Mouse (Mus musculus) heart, postnatal 36 days (tissue): ENCODE measurements around the gene Gm17018. TPM values are rescaled to one million over a fixed set of nuclear protein-coding genes. Genes with fewer than 3 reads are reported as not detected.
A peak's percentile ranks its signal among the peaks of the same experiment; 100 is the strongest.
"Not testable (repeated sequence)": the region's sequence is repeated elsewhere in the genome, so short reads cannot be mapped to it uniquely, and the experiment has no call there.

ENCODE experiments used
- DNase-seq, 2 experiments: peaks; one replicate each; pipeline ENCODE4 v3.0.0; 2021 to 2022
- intact Hi-C: fragments of 180-260 bp; cut with DNase I; formaldehyde crosslinking; loops from one replicate; pipeline ENCODE4 v1.15.1; 2025
- total RNA-seq, 2 experiments: library from RNA; stranded (reverse); gene quantifications; 2 replicates each; pipeline ENCODE4 v1.2.3; 2021

Gm17018 gene
- total RNA-seq, 2 experiments from 2014 or later, result 17.6 to 21.5 TPM

DNA sequence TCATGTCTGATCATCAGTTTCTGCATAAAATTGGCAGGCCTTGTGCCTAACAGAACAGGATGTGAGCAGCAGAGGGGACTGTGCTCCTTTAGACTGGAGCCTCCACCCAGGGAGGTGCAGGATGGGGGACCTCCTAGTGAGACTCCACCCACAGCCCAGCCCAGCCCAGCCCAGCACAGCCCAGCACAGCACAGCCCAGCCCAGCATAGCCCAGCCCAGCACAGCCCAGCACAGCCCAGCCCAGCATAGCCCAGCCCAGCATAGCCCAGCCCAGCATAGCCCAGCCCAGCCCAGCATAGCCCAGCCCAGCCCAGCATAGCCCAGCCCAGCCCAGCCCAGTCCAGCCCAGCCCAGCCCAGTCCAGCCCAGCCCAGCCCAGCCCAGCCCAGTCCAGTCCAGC is 12.2 kb upstream of the Gm17018 start:
- intact Hi-C loops, result loop anchor here (5.0 kb wide), 1 partner anchor 111 kb away; no protein-coding TSS in a partner anchor
- not testable (repeated sequence) for DNase-seq

DNA sequence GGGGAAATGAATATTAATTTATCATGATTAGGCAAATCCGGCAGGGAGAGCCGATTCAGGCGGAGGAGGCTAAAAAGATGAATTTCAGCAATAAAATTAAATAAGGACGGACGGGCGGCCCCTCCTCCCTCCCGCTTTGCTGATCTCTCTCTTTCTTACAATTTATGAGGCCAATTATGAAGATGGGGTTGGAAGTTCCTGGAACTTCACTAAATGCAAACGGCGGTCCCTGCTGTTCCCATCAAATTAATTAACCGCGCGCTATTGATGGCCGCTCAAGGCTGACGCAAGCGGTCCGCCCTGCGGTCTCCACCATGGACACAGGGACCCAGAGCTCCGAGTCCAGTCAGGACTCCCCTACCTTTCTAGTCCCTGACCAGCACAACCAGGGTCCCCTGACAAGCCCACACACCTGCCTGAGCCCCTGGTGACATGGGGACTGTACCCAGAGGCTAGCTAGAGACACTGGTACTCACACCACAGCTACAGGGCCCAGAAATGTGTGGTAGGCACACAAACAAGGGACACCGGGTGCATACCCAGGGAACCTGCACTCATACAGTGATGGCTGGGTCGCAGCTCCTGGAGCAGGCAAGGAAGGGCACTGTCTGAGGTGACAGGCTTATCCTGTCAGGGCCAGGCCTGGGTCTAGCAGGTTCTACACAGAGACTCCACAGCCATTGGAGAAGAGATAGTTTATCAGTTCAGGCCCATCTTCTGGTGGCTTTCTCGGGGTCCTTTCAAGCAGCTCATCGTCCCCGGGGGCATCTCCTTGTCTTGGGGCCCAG is 11.1 kb upstream of the Gm17018 start:
- DNase-seq, result no peak
- intact Hi-C loops, result loop anchor here (5.0 kb wide), 1 partner anchor 112 kb away; no protein-coding TSS in a partner anchor

DNA sequence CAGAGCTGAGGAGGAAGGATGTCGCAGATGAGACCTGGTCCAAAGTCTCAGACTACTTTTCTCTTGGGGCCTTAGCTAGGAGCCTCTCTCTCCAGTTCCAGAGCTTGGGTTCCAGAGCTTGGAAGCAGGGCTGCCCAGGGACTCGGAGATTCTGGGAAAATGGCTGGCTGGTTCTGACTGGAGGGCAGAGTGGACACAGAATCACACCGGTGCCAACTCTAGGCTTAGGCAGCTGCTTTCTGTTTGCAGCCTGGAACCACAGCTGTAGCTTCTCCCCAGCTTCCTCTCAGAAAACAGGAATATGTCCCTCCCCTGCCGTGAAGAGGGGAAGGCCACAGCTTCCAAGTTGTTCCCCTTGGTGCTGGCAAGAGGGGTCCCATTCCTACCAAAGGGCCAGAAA is 10.5 kb upstream of the Gm17018 start:
- no peak for DNase-seq
- intact Hi-C loops, result loop anchor here (5.0 kb wide), 1 partner anchor 113 kb away; no protein-coding TSS in a partner anchor

GRCm38 (mm10) chr19:45552187-45552586 is 8.2 kb upstream of the Gm17018 start:
- no peak for DNase-seq
- intact Hi-C loops, result no loop called here

DNA sequence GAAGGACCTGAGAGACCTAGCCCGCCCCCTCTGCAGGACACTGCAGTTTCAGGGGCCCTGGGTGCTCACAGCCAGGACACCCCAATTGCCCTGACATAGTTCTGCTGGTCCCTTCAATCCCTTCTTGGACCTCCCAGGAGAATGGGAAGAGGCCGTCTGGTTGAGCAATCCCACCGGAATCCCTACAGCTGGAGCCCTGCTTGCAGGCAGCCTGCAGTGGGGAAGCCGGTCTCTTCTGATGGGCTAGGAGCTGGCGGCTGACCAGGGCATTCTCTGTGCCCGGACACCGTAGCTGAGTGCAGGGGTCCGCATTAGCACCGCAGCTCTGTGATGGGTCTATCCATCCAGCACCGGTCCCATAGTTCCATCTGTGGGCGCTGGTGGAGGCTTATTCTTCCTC is 6.3 kb upstream of the Gm17018 start:
- DNase-seq, result no peak
- intact Hi-C loops, result no loop called here

GRCm38 (mm10) chr19:45565925-45566715 is 5.7 kb downstream of the Gm17018 start:
- DNase-seq, result no peak
- intact Hi-C loops, result no loop called here

GRCm38 (mm10) chr19:45567367-45567766 is 7.0 kb downstream of the Gm17018 start:
- DNase-seq, result no peak
- intact Hi-C loops, result no loop called here

DNA sequence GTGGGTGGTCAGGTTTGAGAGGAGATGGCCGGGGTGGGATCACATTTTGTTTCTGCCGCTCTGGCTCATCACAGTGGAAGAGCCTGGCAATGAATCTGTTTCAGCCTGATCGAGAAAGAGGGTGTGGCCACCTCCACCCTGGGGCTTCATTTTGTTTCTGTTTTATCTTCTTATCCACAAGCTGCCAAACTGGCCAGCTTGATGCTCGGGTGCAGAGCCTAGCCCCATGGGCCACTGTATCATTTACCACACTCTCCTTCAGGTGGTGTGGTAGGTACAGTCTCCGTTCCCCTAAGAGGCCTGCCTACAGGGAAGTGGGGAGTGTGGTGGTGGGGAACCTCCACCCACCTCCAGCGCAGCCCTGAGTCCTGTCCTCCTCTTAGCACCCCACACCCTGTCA is 12.6 kb downstream of the Gm17018 start:
- intact Hi-C loops, result loop anchor here (5.0 kb wide), 1 partner anchor 54 kb away; no protein-coding TSS in a partner anchor
- DNase-seq, result no peak

DNA sequence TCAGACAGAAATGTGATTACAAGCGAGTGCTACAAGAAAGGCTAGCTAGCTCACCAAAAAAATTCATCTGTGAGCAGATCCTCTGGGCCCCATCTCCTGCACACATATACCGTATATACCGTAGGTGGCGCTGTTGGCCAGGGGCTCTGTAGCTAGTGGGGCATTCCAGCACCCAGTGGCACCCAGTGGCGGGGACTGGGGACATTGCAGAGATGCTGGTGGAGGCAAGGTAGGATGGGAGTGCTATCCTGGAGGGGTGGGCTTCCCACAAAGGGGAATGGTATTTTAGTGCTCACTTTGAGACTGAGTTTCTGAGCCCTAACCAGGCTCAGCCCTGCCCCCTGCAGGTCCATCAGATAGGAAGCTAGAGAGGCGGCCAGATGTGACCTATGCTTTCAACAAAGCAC is 13.4 kb downstream of the Gm17018 start:
- DNase-seq, result peak; percentile 78 to 81
- intact Hi-C loops, result loop anchor here (5.0 kb wide), 1 partner anchor 53 kb away; no protein-coding TSS in a partner anchor

DNA sequence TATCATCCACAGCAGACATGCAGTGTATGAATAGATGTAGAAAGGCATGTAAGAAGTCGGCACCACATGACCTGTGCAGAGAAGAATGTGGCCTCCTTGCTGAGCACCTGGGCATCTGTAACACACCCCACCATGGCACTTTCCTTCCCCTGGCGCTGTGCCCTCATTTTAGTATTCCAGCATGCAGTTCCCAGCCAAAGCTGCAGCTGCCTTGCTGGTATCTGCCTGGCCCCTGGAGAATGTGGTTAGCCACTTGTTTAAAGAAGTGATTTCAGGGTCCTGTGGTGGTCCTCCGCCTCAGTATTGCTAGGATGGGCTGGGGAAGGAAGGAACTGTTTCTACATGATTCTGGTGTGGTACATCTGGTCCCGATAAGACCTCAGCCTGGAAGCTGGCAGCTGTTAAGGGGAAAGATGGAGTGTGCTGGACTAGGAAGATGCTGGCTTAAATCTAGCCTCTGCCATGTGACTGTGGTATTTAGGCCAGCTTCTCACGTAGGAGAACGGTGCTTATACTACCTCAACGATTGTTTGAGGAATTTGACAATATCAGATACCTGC is 14.0 kb downstream of the Gm17018 start:
- DNase-seq, result no peak

DNA sequence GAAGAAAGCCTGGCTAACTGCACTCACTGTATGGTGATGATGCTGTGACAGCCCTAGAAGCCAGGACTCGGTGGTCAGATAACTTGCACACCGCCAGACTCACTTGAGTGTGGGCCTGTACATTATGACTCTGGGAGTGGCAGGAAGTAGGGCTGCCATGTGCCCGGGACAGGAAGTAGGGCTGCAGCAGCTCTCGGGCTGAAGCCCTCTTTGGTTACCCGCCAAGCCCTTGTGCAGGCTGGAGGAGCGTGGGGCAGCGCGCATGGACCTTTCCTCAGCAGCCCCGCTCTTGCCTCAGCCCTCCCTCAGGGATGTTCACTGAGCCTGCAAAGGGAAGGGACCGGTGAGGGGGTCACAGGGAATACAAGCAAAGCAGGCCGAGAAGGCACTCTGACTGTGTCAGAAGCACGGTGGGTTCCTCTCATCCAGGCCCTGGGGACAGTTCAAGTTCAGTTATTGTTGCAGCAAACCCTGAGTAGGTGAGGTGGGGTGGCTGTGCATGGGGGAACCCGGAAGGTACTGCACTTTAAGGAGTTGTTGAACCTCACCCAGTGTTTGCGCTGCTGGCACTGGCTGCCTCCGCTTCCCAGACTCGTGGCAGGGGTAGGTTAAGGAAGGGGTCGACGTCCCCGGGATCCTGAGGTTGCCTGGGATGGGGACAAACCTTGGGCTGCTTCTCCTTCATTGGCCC is 14.7 kb downstream of the Gm17018 start:
- peak in 1 of 2 experiments; percentile 27 for DNase-seq
- intact Hi-C loops, result loop anchor here (1.0 to 5.0 kb wide), 2 partner anchors 52 to 171 kb away; no protein-coding TSS in a partner anchor

More for the DNA sequence above, 14.0 kb downstream of the Gm17018 start:
- intact Hi-C loops, result loop anchor here (5.0 kb wide), 1 partner anchor 53 kb away; no protein-coding TSS in a partner anchor

GRCm38 (mm10) chr19:45575632-45576001 is 15.2 kb downstream of the Gm17018 start:
- intact Hi-C loops, result loop anchor here (1.0 kb wide), 1 partner anchor 171 kb away; no protein-coding TSS in a partner anchor
- DNase-seq, result no peak

- no peak for DNase-seq
- intact Hi-C loops, result no loop called here
Observed at GRCm38 (mm10) chr19:45577141-45577750, 16.8 kb downstream of the Gm17018 start.

DNA sequence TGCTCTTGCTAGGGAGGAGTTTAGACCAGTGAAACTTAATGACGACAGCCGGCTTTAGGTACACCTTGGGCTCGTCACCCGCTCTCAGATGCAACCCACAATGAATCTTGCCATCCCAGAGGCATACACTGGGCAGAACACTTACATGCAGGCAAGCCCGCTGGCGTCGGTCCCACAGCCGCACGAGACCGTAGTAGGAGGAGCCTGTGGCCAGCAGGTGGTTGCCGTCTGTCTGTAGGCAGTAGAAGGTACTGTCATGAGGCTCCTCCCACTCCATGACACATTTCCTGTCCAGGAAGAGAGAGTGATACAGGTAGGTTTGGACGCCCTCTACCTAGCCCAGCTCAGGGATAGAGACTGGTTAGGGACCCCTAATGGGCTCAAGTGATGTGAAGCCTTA is 18.6 kb downstream of the Gm17018 start:
- intact Hi-C loops, result no loop called here
- DNase-seq, result peak in 1 of 2 experiments; percentile 37

GRCm38 (mm10) chr19:45579416-45579815 is 19.0 kb downstream of the Gm17018 start:
- intact Hi-C loops, result no loop called here
- no peak for DNase-seq

GRCm38 (mm10) chr19:45580235-45580634 is 19.8 kb downstream of the Gm17018 start:
- no peak for DNase-seq
- intact Hi-C loops, result no loop called here

DNA sequence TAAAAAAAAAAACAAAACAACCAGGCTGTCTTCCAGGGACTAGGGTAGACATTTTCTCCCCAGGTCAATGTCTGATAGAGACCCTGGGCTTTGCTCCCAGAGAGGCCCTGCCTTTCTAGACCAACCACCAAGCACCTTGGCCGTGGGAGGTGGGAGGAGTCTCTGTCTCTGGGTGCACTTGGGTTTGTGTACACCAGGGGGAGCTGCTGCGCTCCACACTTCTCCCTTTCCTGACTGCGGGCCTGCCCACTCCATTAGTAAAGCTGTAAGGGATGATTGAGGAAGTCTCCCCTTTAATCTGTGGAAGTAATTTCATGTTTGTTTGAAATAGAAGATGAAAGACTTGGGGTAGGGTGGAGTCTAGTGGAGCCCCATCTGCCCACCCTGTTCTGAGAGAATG is 20.8 kb downstream of the Gm17018 start:
- DNase-seq, result peak in 1 of 2 experiments; percentile 55
- intact Hi-C loops, result no loop called here

GRCm38 (mm10) chr19:45582161-45582560 is 21.7 kb downstream of the Gm17018 start:
- intact Hi-C loops, result no loop called here
- DNase-seq, result no peak

DNA sequence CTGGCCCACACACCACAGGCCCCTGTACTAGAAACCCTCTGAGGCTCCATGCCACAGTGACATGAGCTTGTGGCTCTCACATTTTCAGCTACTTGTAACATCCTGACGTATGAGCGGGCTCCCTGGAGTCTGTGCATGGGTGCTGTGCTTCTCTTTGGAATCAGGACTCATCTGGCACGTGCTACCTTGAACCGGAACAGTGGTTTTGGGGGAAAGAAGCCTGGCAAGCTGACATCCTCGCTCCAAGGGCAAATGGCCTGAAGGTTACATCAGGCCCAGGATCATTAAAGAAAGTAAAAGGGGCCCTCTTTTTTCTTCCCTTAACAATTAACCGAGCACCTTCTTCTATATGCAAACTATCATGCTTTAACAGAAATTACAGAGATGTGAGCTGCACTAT is 22.7 kb downstream of the Gm17018 start:
- intact Hi-C loops, result no loop called here
- no peak for DNase-seq
